Mouse (Mus musculus): ENCODE measurements around the gene Epha3.

Epha3 gene

DNA sequence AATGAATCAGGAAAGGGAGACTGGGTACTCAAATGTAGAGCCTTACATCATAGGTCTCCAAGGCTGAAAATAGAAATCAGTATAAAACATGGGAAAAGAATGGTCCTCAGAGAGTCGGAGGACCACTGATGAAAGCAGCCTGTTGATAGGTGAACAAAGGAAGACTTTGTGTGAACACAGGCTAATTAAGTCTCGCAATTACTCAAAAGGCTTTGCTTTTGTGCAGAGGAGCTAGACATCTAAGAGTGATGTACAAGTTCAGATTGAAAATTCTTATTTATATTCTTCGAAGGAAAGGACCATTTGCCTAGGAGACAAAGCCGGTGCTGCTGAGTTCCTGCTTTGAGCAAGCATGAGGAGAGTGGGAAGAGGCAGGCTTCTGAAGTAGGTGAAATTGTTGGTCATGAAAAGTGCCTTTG lies 363.0 kb downstream of the Epha3 start:
- DNase-seq (ENCODE audit: low read depth, low spot score), result no peak

Data from CD4-positive, CD25-positive, alpha-beta regulatory T cell, adult 2 months (primary cell).